Mouse (Mus musculus): Measurements from ENCODE around the gene Slc25a39. TPM values are rescaled to one million over a fixed set of nuclear protein-coding genes. Genes with fewer than 3 reads are reported as not detected.

Gene Slc25a39
- polyA plus RNA-seq (2017; shearing (Covaris generic)): 10 to 100 TPM; 40.1 to 61.9 (median 53.3) TPM

GRCm38 (mm10) chr11:102407834-102408215, at the start of gene Slc25a39:
TSS of gene Slc25a39 (minus strand) at chr11:102407946.
- peak; percentile 7 for ATAC-seq

- ATAC-seq: no peak
These were observed 48.1 kb upstream of the Slc25a39 start for GRCm38 (mm10) chr11:102455740-102456396.

- ATAC-seq: no peak
These were observed 45.4 kb upstream of the Slc25a39 start for GRCm38 (mm10) chr11:102453131-102453530.

- ATAC-seq: no peak
These were observed 41.6 kb upstream of the Slc25a39 start for GRCm38 (mm10) chr11:102449043-102450008.

GRCm38 (mm10) chr11:102448327-102448726, 40.6 kb upstream of the Slc25a39 start:
- no peak for ATAC-seq

GRCm38 (mm10) chr11:102447497-102447896, 39.8 kb upstream of the Slc25a39 start, which contains the start of gene Fam171a2:
TSS of gene Fam171a2 (minus strand) at chr11:102447682.
- peak; percentile 61 for ATAC-seq

GRCm38 (mm10) chr11:102446581-102447461, 39.1 kb upstream of the Slc25a39 start:
- no peak for ATAC-seq

- ATAC-seq: no peak
These were observed 38.2 kb upstream of the Slc25a39 start for GRCm38 (mm10) chr11:102445891-102446361.

- ATAC-seq: no peak
These were observed 37.6 kb upstream of the Slc25a39 start for GRCm38 (mm10) chr11:102445264-102445890.

- ATAC-seq: no peak
These were observed 37.0 kb upstream of the Slc25a39 start for GRCm38 (mm10) chr11:102444781-102445180.

- no peak for ATAC-seq
These were observed 36.6 kb upstream of the Slc25a39 start for GRCm38 (mm10) chr11:102444321-102444720.

GRCm38 (mm10) chr11:102443740-102444139, 36.0 kb upstream of the Slc25a39 start:
- no peak for ATAC-seq

GRCm38 (mm10) chr11:102442089-102442488, 34.3 kb upstream of the Slc25a39 start:
- no peak for ATAC-seq

GRCm38 (mm10) chr11:102441434-102441833, 33.7 kb upstream of the Slc25a39 start:
- no peak for ATAC-seq

GRCm38 (mm10) chr11:102440255-102440654, 32.5 kb upstream of the Slc25a39 start:
- ATAC-seq: no peak

- ATAC-seq: no peak
These were observed 31.6 kb upstream of the Slc25a39 start for GRCm38 (mm10) chr11:102439093-102440082.

- no peak for ATAC-seq
These were observed 30.7 kb upstream of the Slc25a39 start for GRCm38 (mm10) chr11:102438212-102439092.

GRCm38 (mm10) chr11:102437120-102438061, 29.6 kb upstream of the Slc25a39 start:
- ATAC-seq: no peak
